Mouse (Mus musculus): ENCODE results near the gene Mrpl55.

Mrpl55 gene

DNA sequence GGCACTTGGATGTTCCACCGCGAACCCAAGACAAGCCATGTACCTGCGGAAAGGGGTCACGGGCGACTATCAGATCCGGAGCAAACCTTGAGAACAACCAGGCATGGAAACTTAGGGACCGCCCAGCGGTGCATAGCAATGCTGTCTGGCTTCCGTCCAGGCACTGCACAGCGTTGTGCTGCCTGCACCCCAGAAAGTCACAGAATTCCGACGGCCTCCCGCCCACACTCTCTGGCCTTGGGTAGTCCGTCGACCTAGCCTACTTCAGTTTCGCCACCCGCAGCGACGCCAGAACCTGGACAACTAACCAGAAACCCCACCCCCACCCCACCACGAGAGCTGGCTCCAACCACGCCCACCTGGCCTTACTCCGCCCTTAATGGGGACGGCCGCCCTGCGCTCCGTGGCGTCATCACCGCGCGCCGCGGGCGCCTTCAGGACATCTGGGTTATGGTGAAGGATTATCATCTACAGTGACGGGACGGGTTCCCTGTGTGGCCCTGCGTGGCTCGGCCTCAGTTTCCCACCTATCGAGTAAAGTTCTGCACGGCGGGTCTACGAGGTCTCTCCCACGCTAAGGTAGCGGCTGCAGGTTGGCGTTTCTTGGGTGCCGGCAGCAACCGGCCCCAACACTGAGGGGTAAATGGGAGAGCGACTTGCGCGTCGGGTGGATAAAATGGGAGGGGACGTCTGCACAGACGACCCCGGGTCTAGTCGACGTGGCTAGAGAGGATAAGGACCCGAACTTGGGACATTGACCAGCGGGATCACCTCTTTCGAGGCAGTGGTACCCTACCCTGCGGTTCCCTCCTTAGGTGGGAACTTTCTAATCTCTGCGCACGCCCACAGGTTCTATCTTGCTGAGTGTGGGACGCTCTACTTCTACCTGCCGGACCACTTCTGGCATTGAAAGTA is at the start of gene Mrpl55:
TSS of gene Mrpl55 (plus strand) at position 406 of the 915 bp plus-strand sequence.
- peak; percentile 97 to 98 for DNase-seq

DNA sequence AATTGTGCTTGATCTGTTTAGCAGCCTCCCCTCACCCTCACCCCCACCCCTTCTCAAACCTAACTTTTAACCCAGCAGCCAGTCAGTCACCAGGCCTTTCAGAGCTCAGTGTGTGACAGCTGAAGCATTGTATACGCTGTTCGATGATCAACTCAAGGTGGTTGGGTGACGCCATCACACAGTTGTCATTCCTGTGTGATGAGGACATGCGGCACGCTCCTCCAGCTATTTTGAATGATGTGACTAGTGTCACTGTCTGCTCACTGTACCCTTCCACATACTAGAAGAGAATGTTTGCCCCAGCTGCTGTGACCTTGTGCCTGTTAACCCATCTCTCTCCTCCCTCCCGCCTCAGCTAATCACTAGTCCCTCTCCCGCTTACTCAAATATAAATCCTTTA is 48.1 kb upstream of the Mrpl55 start:
- DNase-seq = no peak

DNA sequence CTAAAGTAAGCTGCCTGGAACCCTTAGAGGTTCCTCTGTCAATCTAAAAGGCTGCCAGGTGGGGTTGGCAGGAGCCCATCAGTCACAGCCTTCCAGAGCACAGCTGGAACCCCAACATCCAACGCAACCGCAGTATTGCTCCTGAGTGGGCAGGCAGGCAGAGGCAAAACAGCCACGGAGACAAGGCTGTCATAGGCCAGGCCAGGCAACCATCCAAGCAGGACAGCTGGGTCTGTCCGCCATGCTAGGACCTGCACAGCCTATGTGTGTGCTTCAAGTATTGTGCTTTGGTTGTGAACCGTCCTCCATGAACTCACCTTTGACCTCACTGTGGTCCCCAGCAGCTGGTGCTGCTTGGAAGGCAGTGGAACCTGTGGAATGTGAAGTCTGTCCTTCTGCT is 46.4 kb upstream of the Mrpl55 start:
- no peak for DNase-seq

DNA sequence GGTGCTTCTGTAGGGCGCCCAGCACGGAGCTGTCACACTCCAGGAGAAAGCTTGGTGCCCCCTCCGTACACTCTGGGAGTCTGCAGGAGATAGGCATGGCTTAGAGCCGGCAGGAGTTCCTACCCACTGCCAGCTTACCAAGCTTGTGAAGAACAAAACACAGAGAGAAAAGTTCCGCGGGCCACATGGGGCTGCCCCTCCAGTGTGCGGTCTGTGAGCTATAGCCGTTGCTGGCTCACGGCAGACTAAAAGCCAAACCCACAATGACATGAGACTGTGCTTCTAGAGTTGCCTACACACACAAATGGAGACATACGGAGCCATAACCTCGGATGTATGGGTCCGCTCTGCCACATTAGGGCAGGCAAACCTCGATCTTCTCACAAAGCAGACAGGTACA is 43.2 kb upstream of the Mrpl55 start:
- no peak for DNase-seq

DNA sequence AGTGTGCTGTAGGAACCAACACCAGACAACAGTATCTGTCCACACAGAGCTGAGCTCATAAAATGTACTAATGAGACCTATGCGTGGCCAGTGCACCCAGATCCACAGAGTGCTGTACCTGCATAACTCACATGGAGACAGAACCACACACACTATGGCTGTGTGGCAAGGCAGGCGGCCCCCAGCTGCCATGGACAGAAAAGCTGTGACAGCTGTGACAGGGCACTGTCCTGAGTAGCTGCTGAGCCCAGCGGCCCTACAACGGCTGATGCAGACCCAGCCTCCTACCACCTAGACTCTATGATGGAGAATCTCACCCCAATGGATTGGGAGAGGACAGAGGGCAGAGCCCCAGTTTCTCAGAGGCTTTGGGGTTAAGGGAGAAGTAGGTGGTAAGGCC is 42.7 kb upstream of the Mrpl55 start:
- no peak for DNase-seq

DNA sequence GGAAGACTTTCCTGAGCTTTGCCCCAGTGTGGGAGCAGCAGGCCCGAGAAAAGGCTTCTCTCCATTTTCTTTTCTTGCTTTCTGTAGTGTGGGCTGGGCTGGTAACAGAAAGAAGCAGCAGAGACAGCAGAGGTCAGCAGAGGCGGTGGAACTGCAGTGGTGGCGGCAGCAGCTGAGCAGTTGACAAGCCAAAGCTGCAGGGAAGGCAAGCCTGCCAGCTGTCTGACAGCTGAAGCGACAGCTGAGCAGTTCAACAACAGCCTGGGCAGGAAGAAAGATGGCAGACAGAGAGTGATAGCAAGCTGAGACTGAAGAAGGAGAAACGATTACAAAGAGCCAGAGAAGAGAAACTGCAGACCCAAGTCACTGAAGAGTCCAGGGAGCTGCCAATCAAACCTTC is 40.9 kb upstream of the Mrpl55 start:
- DNase-seq = peak; percentile 53 to 69

DNA sequence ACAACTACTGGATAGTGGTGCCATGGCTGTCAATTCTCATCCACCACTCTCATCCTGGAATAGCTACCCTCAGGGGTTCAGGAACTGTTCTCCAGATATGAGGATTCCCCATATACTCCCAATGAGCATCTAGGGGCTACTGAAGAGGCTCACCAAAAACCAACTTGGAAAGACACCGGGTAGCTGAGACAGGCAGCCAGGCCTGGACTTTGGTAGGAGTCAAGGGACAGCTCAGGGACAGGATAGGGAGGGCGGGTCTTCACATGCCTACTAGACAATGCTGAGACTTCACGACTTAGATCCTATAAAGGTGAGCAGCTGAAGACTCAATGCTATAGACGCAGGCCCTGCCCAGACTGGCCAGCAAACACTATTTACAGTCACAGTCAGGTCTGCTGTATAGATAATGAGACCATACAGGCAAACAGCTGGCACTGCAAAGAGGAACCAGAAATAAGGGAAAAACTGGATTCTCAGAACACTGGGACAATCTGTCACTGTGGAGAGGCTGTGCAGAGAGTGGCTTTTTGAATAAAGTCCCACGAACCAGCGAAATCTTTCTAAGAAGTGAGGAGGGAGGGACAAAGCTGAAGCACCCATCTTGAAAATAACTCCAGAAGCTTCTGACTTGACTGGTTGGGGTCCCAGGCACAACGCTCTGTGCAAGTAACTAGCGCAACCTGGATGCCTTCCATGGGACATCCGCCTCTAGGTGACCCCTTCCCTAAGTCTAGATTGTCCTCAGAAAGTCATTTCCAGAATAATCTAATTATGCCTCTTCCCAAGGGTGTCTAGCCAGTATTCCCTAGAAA is 39.6 kb upstream of the Mrpl55 start:
- no peak for DNase-seq

DNA sequence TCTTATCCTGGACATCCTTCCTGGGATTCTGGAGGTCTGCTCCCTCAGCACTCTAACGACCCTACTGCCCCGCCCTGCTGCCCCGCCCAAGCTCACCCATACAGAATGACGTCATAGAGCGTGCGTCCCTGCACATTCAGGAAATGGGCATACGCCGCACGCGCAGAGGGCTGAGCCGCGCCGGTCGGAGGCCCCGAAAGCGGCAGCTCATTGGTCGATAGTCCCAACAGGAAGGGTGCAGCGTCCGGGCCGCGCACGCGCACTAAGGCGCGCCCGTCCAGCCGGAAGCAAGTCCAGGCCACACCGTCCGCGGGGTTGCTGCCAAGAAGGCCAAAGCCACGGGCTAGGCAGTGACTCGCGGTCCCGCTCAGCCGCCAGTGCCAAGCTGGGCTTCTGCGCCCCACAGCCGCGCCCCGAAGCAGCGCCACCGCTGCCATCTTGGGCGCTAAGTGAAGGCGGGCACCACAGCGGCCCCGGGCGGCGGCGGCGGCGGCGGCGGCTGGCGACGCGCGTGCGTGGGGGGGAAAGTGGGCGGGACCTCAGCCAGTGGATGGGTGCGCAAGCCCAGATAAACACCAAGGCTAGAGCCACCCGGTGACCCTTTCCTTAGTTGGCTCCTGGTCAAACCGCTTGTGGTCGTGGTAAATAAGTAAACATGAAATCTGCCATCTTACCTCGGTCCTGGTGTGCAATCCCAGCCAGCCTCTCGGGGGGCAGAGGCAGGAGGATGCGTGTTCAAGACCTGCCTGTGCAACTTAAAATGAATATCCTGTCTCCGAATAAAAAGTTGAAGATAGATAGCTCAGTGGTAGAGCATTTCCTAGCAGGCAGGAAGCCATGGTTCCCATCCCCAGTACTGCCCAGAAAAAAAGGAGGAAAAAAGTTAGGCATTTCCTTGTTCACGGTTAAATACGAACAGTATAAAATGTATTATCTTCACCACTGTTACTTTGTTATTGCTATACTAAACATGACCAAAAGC is 38.7 kb upstream of the Mrpl55 start, which contains the start of gene Iba57:
TSS of gene Iba57 (minus strand) at position 485 of the 982 bp plus-strand sequence.
- DNase-seq = peak; percentile 96 to 99

DNA sequence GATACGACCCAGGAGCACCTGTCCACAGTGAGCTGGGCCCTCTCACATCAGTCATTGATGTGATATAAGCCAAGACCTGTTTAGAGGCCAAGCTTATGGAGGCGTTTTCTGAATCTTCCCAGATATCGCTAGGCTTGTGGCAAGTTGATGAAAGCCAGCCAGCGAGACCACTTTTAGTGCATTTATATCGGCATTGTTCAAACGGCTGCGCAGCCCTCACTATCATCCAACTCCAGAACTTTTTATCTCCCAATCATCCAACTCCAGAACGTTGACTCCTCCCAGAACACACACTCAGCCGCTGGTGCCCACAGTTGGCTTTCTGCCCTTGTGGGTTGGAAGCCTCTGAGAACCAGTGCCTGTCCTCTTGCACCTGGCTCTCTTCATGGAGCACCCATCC is 37.9 kb upstream of the Mrpl55 start:
- no peak for DNase-seq

DNA sequence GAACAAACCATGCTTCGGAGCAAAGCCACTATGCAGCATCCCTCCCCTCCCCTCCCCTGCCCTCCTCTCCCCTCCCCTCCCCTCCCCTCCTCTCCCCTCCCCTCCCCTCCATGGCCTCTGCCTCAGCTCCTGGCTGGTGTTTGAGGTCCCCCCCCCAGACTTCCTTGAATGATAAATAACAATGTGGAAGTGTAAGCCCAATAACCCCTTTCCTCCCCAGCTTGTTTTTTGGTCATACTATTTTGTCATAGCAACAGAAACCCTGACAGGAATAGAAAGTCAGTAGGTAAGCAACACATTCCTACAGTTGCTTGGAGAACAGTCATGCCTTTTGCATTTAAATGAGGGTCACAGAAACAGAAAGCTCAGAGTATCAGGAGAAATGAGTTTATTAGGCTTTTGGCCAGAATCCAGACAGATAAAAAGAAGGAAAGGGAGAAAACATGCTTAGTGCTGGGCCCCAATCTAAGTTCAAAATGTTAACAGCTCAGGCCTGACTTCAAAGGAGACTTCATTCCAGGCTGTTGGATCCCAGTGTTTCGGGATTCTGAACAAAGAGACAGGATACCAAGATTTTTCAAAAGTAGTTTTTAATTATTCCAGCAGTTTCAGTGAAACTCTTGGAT is 36.6 kb upstream of the Mrpl55 start:
- DNase-seq = no peak

DNA sequence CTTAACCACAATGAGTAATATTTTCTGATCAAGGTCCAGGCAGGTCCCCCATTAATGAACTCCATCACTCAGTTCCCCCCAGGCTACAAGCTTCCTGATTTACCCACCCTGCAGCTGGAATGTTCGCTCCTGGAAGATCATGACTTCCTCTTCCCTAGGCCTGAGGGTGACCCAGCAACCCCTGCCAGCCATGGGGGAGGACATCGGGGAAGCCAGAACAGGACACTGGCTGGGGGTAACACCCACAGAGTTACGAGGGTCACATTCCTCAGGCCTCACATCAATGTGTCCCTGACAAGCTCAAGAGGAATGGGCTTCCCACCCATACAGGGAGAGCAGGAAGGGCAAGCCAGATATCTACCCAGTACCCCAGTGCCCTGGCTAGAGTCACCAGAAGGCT is 32.5 kb upstream of the Mrpl55 start:
- DNase-seq = no peak

DNA sequence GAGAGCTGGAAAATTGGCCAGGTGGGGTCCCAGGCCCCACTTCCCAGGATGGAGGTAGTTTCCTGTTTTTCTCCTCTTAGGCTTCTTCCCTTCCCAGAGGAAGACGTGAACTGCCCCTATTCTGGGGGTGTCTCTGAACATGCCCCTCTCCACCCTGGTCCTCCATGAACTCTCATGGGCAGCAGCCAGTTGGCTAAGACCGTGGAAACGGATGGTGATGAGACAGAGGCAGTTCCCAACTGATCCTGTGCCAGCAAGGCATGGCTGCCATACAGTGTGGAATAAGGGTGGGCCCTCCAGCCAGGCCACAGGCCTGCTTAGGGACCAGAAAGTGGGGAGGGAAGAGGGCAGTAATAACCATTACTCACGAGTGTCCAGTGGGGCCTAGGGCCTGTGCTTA is 31.7 kb upstream of the Mrpl55 start:
- DNase-seq = no peak

DNA sequence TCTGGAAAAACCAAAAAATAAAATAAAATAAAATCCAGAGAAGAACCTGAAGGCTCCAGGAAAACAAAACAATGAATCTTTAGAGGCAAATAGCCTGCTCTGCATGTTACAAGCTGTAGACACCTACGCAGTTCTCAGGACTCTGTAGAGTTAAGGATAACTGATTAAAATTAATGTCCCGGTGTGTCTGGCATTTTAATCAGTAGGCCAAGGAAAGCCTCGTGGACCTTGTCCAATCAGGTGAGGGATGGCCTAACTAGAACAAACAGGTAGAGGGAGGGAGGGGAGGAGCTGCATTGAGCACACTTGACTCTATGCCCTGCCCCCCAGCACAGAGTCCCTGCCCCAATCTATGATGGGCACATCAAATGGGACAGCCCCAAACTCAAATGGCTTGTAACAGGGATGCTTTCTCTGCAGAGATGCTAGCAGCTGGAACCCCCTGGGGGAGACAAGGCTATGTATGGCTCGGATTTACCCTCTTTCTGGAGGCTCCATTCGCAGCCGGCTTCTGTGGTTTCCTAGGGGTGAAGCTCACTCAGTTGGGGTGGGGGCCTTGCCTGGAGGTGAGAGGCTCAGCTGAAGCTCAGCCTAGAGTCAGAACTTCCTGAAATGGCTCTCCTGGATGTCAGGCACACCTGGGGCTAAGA is 28.0 kb upstream of the Mrpl55 start:
- DNase-seq = no peak

DNA sequence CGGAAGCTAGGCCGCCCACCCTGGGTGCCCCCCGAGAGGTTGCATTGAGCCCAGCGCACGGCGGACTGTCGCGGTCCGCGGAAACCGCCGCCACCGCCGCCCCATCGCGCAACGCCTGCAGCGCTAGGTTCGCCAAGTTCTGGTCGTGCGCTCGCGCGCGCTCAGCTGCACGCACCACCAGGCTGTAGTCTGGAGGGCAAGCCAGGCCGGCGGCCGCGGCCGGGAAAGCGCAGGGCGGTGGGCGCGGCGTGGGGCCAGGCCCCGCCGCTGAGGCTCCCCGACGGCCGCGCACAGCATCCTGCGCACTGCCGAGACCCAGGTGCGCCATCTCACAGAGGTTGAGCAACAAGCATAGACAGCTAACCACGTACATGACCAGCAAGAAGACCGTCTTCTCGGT is 25.8 kb upstream of the Mrpl55 start:
- DNase-seq = peak in 1 of 2 experiments; percentile 63

DNA sequence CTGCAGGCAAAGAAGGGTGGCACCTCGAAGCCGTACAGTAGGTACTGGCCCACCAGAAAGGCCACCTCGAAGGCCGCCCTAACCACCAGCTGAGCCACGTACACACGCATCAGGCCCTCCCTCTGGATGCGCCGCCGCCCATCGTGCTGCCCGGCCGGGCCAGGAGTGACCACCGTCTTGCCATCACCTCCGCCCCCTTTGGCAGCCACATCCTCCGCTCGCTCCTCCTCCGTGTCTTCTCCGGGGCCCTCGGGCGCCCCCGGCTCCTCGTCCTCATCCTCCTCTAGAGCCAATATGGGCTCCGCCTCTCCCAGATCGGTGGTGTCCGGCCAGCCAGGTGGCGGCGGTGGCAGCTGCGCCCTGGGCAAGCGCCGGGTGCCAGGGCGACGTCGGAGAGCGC is 25.4 kb upstream of the Mrpl55 start:
- DNase-seq = no peak

DNA sequence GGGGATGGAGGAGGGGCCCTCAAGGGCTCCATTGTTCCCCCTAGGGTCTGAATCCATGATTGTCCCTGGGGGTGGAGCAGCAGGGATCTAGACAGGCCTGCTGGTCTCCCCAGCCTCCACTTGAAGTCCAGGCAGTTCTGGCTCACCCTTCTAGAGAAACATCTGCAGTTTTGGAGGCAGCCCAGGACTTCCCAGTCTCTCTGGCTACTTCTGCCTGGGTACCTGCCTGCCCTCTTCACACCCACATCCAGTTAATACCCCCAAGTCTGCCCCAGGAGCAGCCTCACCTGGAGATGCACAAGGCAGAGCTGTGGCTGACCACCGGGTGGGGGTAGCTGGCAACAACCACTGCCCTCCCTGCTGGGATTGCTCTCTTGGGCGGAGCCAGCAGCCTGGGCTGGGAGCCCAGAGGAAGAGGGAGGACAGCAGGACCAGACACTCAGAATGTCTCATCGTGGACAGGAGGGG is 19.4 kb upstream of the Mrpl55 start, which contains the start of gene Gjc2:
TSS of gene Gjc2 (minus strand) at position 350 of the 468 bp plus-strand sequence.
- peak; percentile 68 to 78 for DNase-seq

DNA sequence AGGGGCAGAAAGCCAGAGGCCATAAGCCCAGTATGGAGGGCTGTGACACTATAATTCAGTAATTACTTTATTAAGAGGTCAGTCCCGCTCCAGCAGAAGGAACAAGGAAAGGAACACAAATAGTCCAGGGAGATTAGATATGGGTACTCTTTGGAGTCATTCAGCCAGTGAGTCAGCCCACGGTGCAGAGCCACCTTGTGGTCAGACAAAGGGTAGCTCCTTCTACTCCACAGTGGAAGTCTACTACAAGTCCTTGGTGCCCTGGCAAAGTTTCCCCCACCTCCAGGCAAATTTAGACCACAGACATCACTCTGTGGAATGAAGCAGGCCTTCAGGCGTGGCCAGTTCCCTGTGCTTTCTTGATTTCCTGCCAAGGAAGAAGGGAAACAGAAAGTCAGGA is 18.5 kb upstream of the Mrpl55 start:
- peak; percentile 73 to 80 for DNase-seq

DNA sequence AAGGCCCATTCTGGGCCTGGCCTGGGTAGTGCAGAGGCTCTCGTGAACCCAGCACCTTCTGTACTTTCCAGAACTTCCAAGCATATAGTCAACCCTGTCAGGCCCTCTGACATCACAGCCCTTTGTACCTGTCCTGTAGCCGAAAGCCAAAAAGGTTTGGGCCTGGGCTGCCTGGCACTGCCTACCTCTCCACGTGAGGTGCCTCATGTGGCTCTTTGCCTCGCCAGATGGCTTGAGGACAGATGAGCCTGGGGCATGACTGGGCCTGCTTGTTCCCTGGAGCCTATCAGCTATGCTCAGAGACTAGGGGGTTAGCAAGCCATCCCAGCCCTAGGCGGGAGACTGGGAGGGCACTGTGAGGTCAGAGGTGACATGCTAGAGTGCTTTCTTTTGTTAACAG is 16.8 kb upstream of the Mrpl55 start:
- DNase-seq = no peak

DNA sequence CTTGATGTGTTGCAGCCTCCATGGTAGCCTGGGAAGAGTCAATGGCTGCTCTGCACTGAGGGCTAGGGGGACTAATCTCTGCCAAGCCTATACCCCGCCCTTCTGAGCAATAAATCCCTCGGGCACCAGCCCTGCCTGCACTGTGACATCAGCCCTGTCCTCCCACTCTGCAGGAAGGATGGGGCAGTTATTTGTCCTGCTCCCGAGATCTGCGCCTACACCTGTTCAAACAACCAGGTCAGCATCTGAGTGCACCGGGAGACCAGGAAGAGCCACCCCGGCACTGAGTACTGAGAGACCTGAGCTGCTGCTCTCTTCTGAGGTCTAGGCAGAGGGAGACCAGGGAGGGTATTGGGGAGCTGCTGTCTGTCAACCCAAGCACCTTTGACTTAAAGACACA is 14.6 kb upstream of the Mrpl55 start:
- no peak for DNase-seq

DNA sequence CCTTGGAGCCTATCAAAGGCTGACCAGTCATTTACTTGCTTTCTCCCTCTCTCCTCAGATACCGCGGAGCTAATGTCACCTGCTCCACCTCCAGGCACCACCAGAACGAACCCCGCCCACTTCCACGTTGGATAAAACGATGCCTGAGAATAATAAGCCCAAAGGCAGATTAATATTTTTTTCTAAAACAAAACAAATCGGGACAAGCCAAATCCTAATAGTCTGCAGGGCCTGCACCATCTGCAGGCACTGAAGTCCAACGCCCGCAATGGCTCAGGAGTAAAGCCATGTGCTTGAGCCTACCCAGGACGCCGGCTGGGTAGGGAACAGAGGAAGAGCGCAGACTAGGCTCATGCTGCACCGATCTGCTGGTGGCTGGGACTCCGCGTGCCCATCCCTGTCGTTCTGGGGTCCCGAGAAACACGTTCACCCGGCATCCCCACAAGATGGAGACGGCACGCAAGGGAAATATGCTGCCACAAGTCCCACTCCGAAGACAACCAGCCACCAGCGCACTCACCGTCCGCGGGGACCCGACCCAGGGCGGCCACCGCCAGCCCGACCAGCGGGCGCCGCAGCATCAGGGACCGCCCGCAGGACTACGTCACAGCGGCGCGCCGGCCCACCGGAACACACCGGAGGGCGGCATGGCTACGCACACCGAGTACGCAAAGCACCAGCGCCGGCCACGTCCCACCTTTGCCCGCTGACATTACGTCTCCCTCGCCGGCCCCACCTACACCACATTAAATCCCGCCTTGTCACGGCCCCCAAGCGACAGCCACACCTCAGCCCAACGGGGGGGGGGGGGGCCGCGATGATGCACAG is 10.8 kb upstream of the Mrpl55 start:
- DNase-seq = peak; percentile 90 to 94

DNA sequence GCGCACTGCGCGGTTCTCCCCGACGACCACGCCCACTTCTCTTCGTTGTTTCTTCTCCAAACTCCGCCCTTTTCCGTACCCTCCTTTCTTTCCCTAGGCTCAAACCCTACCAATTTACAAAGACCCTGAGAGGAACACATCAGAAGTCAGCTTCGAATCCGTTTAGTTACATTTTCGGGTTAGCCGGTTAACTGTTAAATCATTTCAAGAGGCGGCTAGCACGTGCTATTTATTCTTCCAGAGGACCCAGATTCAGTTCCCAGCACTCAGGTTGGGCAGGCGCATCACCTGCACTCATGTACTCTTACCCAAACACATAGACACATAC is 10.3 kb upstream of the Mrpl55 start, which contains the start of gene Guk1:
TSS of gene Guk1 (minus strand) at position 154 of the 328 bp plus-strand sequence.
- DNase-seq = no peak

Data from kidney, postnatal 4 days (tissue).